In the genomic region with DNA sequence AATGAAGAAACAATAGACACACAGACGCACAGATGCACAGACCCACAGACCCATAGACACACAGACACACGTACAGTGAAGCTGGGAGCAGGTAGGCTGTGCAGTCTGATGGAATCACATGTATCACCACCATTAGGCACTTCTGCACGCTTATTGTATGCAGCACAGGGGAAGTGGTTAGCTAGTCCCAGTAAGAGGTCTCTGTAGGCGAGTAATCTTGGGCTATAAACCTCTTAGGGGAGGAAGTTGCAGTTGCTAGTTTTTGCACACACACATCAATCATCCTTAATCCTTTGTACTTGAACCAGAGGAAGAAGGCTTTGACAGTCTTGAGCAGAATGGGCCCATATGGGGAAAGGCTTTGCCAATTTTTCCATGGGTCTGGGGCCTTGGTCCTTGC, we compare ENCODE assay signal across 24 mouse cellular contexts.
A peak's percentile ranks its signal among the peaks of the same experiment; 100 is the strongest.
DNase-seq lines count a peak whose midpoint lies in the region; ATAC-seq and TF ChIP-seq lines count a peak whose summit lies in the region.
"Had no signal": no experiment of that assay in that cellular context is flagged by ENCODE, and none has a peak within 500 bp of the region (broad histone marks: within the 10 kb centered on the region; RNA-seq: fewer than 3 reads in every experiment).

No protein-coding gene starts in this region.

- no peak for TF ChIP-seq RAD21 in MEL (IDR thresholded peaks at IDR 0.05; ENCODE audit: low read depth, low read length)

- H3K27me3 ChIP-seq in MEL (ENCODE audit: control insufficient read depth in 1 of 2, insufficient read depth in 2 of 2, low read length in 2 of 2), result no peaks in the 10 kb centered on the region
- no peaks in the 10 kb centered on the region for H3K27me3 ChIP-seq in stomach, postnatal 0 days (ENCODE audit: control insufficient read depth, insufficient read depth, low read length)
- H3K27me3 ChIP-seq: embryonic facial prominence, embryonic 12.5 days; embryonic facial prominence, embryonic 15.5 days; forebrain, embryonic 15.5 days; hindbrain, embryonic 13.5 days had no signal

- no peaks in the 10 kb centered on the region for H3K79me2 ChIP-seq in MEL (ENCODE audit: control insufficient read depth, insufficient read depth, low read length, poor library complexity)

- TF ChIP-seq CTCF in MEL (IDR thresholded peaks at IDR 0.05 in 2 of 3, conservative IDR thresholded peaks at IDR 0.05 in 1 of 3; ENCODE audit: control insufficient read depth in 1 of 3, insufficient read depth in 1 of 3, low read depth in 2 of 3, low read length in 3 of 3, poor library complexity in 1 of 3, severe bottlenecking in 1 of 3), result no peak
- TF ChIP-seq CTCF in stomach, postnatal 0 days (IDR thresholded peaks at IDR 0.05; ENCODE audit: low read depth), result no peak

- H3K27ac ChIP-seq in MEL (ENCODE audit: control insufficient read depth, low read depth, low read length), result no peak overlapping the region
- H3K27ac ChIP-seq in stomach, postnatal 0 days (replicated peaks), result no peak overlapping the region
- H3K27ac ChIP-seq: embryonic facial prominence, embryonic 12.5 days; embryonic facial prominence, embryonic 15.5 days; forebrain, embryonic 15.5 days; hindbrain, embryonic 10.5 days; hindbrain, embryonic 13.5 days had no signal

- no peaks in the 10 kb centered on the region for H3K36me3 ChIP-seq in MEL (ENCODE audit: control insufficient read depth in 1 of 2, insufficient read depth in 2 of 2, low read length in 2 of 2)
- no peaks in the 10 kb centered on the region for H3K36me3 ChIP-seq in stomach, postnatal 0 days (ENCODE audit: control insufficient read depth, insufficient read depth, low read length)
- H3K36me3 ChIP-seq: embryonic facial prominence, embryonic 12.5 days; embryonic facial prominence, embryonic 15.5 days; forebrain, embryonic 15.5 days; hindbrain, embryonic 10.5 days; hindbrain, embryonic 13.5 days had no signal

- no peak for TF ChIP-seq POLR2A in MEL (IDR thresholded peaks at IDR 0.05; ENCODE audit: control insufficient read depth in 1 of 2, insufficient read depth in 1 of 2, low read depth in 1 of 2, low read length in 2 of 2, poor library complexity in 1 of 2)

- 57% methylated on average over 4 of the region's 4 CpGs for WGBS in stomach, postnatal 0 days

- H3K4me1 ChIP-seq in MEL (ENCODE audit: control insufficient read depth in 1 of 2, insufficient read depth in 2 of 2, low read length in 2 of 2), result no peaks in the 10 kb centered on the region
- H3K4me1 ChIP-seq in stomach, postnatal 0 days (replicated peaks; ENCODE audit: control insufficient read depth, insufficient read depth), result no peaks in the 10 kb centered on the region
- H3K4me1 ChIP-seq: embryonic facial prominence, embryonic 12.5 days; embryonic facial prominence, embryonic 15.5 days; forebrain, embryonic 15.5 days; hindbrain, embryonic 10.5 days; hindbrain, embryonic 13.5 days had no signal

- peak; percentile 12 for DNase-seq in MEL (ENCODE audit: low read depth, low spot score)
- DNase-seq in naive thymus-derived CD4-positive, alpha-beta T cell, adult 2 months (ENCODE audit: low read depth), result peak; percentile 13
- DNase-seq in thymus, postnatal 25 days, result peak; percentile 3
- DNase-seq in cerebellum, adult 11 months, result no peak
- DNase-seq in embryo, embryonic 11 days, result no peak
- no peak for DNase-seq in stomach, postnatal 0 days (ENCODE audit: low spot score)
- DNase-seq: adrenal gland, postnatal 10 days; adrenal gland, postnatal 36 days; cerebellum, adult 8-10 months; cerebellum, postnatal 10 days; cerebellum, postnatal 36 days; gastrocnemius, postnatal 10 days; gastrocnemius, postnatal 36 days; heart, adult 11 months had no signal

- no peaks in the 10 kb centered on the region for H3K9me3 ChIP-seq in MEL (replicated peaks; ENCODE audit: insufficient read depth, low read length)
- H3K9me3 ChIP-seq in stomach, postnatal 0 days (ENCODE audit: control insufficient read depth, low read length), result no peaks in the 10 kb centered on the region
- H3K9me3 ChIP-seq: embryonic facial prominence, embryonic 12.5 days; embryonic facial prominence, embryonic 15.5 days; forebrain, embryonic 15.5 days; hindbrain, embryonic 10.5 days; hindbrain, embryonic 13.5 days had no signal

- no peak overlapping the region for H3K4me3 ChIP-seq in MEL (ENCODE audit: control insufficient read depth in 1 of 2, insufficient read depth in 1 of 2, low read depth in 2 of 2, low read length in 2 of 2)
- H3K4me3 ChIP-seq in stomach, postnatal 0 days (ENCODE audit: low read depth, low read length), result no peak overlapping the region
- H3K4me3 ChIP-seq: embryonic facial prominence, embryonic 12.5 days; embryonic facial prominence, embryonic 15.5 days; forebrain, embryonic 15.5 days; hindbrain, embryonic 10.5 days; hindbrain, embryonic 13.5 days had no signal

- TF ChIP-seq EP300 in MEL (IDR thresholded peaks at IDR 0.05; ENCODE audit: low read depth in 1 of 2, low read length in 2 of 2), result no peak
- TF ChIP-seq EP300 in stomach, postnatal 0 days (optimal IDR thresholded peaks at IDR 0.05), result no peak

- ATAC-seq in granulocyte monocyte progenitor cell, adult 5-6 weeks (replicated peaks; ENCODE audit: poor library complexity, severe bottlenecking), result peak; percentile 61
- no peak for ATAC-seq in monocyte, adult 5-6 weeks (replicated peaks; ENCODE audit: insufficient number of reproducible peaks, low FRiP score, low TSS enrichment, poor library complexity, severe bottlenecking)
- no peak for ATAC-seq in stomach, postnatal 0 days (ENCODE audit: low FRiP score, low TSS enrichment)
- ATAC-seq: forebrain, embryonic 15.5 days; hindbrain, embryonic 16.5 days; Patski had no signal

- no peak overlapping the region for H3K9ac ChIP-seq in MEL (ENCODE audit: control insufficient read depth, low read depth, low read length, poor library complexity, severe bottlenecking)
- H3K9ac ChIP-seq in stomach, postnatal 0 days (ENCODE audit: low read length), result no peak overlapping the region
- H3K9ac ChIP-seq: embryonic facial prominence, embryonic 12.5 days; embryonic facial prominence, embryonic 15.5 days; forebrain, embryonic 15.5 days; hindbrain, embryonic 13.5 days had no signal

- H3K4me2 ChIP-seq in stomach, postnatal 0 days (replicated peaks; ENCODE audit: low read depth), result no peak overlapping the region
- H3K4me2 ChIP-seq: embryonic facial prominence, embryonic 12.5 days; embryonic facial prominence, embryonic 15.5 days; forebrain, embryonic 15.5 days; heart, embryonic 11.5 days; hindbrain, embryonic 13.5 days had no signal

TF ChIP-seq in MEL, 35 proteins besides CTCF, POLR2A, EP300 and RAD21:
- no peak for TF ChIP-seq MYC (IDR thresholded peaks at IDR 0.05; ENCODE audit: low read depth, low read length)
- TF ChIP-seq UBTF (IDR thresholded peaks at IDR 0.05; ENCODE audit: borderline replicate concordance, insufficient read depth, low read depth, low read length), result no peak
- no peak for TF ChIP-seq SMC3 (IDR thresholded peaks at IDR 0.05; ENCODE audit: low read depth, low read length)
- no peak for TF ChIP-seq POLR2AphosphoS2 (IDR thresholded peaks at IDR 0.05; ENCODE audit: low read length)
- TF ChIP-seq POLR2AphosphoS5 (IDR thresholded peaks at IDR 0.05; ENCODE audit: borderline replicate concordance, low read depth, low read length), result no peak
- TF ChIP-seq MEF2A (IDR thresholded peaks at IDR 0.05; ENCODE audit: extremely low read depth, insufficient replicate concordance, low read depth, low read length, poor library complexity, severe bottlenecking), result no peak
- TF ChIP-seq TBP (IDR thresholded peaks at IDR 0.05; ENCODE audit: low read depth, low read length), result no peak
- no peak for TF ChIP-seq GABPA (IDR thresholded peaks at IDR 0.05; ENCODE audit: low read depth, low read length)
- TF ChIP-seq BHLHE40 (IDR thresholded peaks at IDR 0.05; ENCODE audit: borderline replicate concordance, low read depth, low read length), result no peak
- no peak for TF ChIP-seq USF1 (IDR thresholded peaks at IDR 0.05; ENCODE audit: low read depth, low read length)
- TF ChIP-seq GATA1 (IDR thresholded peaks at IDR 0.05; ENCODE audit: low read depth, low read length), result no peak
- no peak for TF ChIP-seq TAL1 (IDR thresholded peaks at IDR 0.05; ENCODE audit: low read length)
- TF ChIP-seq NRF1 (IDR thresholded peaks at IDR 0.05; ENCODE audit: insufficient read depth, low read depth, low read length, poor library complexity, severe bottlenecking), result no peak
- TF ChIP-seq CHD2 (IDR thresholded peaks at IDR 0.05; ENCODE audit: low read length), result no peak
- TF ChIP-seq KAT2A (conservative IDR thresholded peaks at IDR 0.05; ENCODE audit: low read depth, low read length), result no peak
- no peak for TF ChIP-seq ZNF384 (IDR thresholded peaks at IDR 0.05; ENCODE audit: low read depth, low read length)
- TF ChIP-seq ETS1 (IDR thresholded peaks at IDR 0.05; ENCODE audit: low read depth, low read length), result no peak
- TF ChIP-seq E2F4 (IDR thresholded peaks at IDR 0.05; ENCODE audit: borderline replicate concordance, low read depth, low read length), result no peak
- no peak for TF ChIP-seq ELF1 (IDR thresholded peaks at IDR 0.05; ENCODE audit: low read depth, low read length)

Comparison
In these comparisons a context has a peak if more than half of its experiments do, and no peak if none do; other contexts are left out.
1. DNase-seq: peak in MEL (single experiment), naive thymus-derived CD4-positive, alpha-beta T cell, adult 2 months (single experiment) and thymus, postnatal 25 days (single experiment); none in cerebellum, adult 11 months (single experiment), embryo, embryonic 11 days (single experiment) and stomach, postnatal 0 days (single experiment).